Mouse (Mus musculus): ENCODE results near the gene Lgr4. TPM values are rescaled to one million over a fixed set of nuclear protein-coding genes. Genes with fewer than 3 reads are reported as not detected.

Lgr4 gene
- polyA plus RNA-seq, 1 experiment from 2014 or later = 4.7 TPM

GRCm38 (mm10) chr2:109927446-109927845, 10.0 kb downstream of the Lgr4 start:
- WGBS = 88% methylated on average over 7 of the region's 7 CpGs

GRCm38 (mm10) chr2:109927876-109928275, 10.4 kb downstream of the Lgr4 start:
- no peak for DNase-seq (ENCODE audit: low spot score)
- H3K9me3 ChIP-seq (replicated peaks; ENCODE audit: control insufficient read depth, low read length) = no peaks in the 10 kb centered on the region
- H3K4me2 ChIP-seq (ENCODE audit: low read length) = no peak overlapping the region
- H3K36me3 ChIP-seq (ENCODE audit: control insufficient read depth, insufficient read depth, low read length) = no peaks in the 10 kb centered on the region
- H3K27me3 ChIP-seq (replicated peaks; ENCODE audit: control insufficient read depth, insufficient read depth, low read length) = peaks cover 3% of the 10 kb centered on the region; the same call in 1 of the 2 replicates
- H3K4me3 ChIP-seq (ENCODE audit: low read depth, low read length) = no peak overlapping the region
- H3K27ac ChIP-seq (ENCODE audit: low read depth, low read length) = no peak overlapping the region
- H3K9ac ChIP-seq (ENCODE audit: low read length) = no peak overlapping the region
- H3K4me1 ChIP-seq (ENCODE audit: control insufficient read depth, insufficient read depth, low read length) = no peaks in the 10 kb centered on the region
- ATAC-seq = no peak

More at GRCm38 (mm10) chr2:109927446-109927845, 10.0 kb downstream of the Lgr4 start:
- DNase-seq (ENCODE audit: low spot score) = no peak
- Histone ChIP-seq H3K4me3 (ENCODE audit: low read depth, low read length) (no peak overlapping the region), H3K27me3 (replicated peaks; ENCODE audit: control insufficient read depth, insufficient read depth, low read length) (peaks cover 3% of the 10 kb centered on the region; the same call in 1 of the 2 replicates), H3K9me3 (replicated peaks; ENCODE audit: control insufficient read depth, low read length) (no peaks in the 10 kb centered on the region), H3K27ac (ENCODE audit: low read depth, low read length) (no peak overlapping the region), H3K4me2 (ENCODE audit: low read length) (no peak overlapping the region), H3K4me1 (ENCODE audit: control insufficient read depth, insufficient read depth, low read length) (no peaks in the 10 kb centered on the region), H3K36me3 (ENCODE audit: control insufficient read depth, insufficient read depth, low read length) (no peaks in the 10 kb centered on the region), H3K9ac (ENCODE audit: low read length) (no peak overlapping the region)
- no peak for ATAC-seq

GRCm38 (mm10) chr2:109928791-109929190, 11.3 kb downstream of the Lgr4 start:
- WGBS = 75% methylated on average over 4 of the region's 4 CpGs
- peaks cover 3% of the 10 kb centered on the region; the same call in 1 of the 2 replicates for H3K27me3 ChIP-seq (replicated peaks; ENCODE audit: control insufficient read depth, insufficient read depth, low read length)
- no peaks in the 10 kb centered on the region for H3K4me1 ChIP-seq (ENCODE audit: control insufficient read depth, insufficient read depth, low read length)
- no peaks in the 10 kb centered on the region for H3K9me3 ChIP-seq (replicated peaks; ENCODE audit: control insufficient read depth, low read length)
- H3K4me3 ChIP-seq (ENCODE audit: low read depth, low read length) = no peak overlapping the region
- DNase-seq (ENCODE audit: low spot score) (no peak), ATAC-seq (no peak)
- H3K9ac ChIP-seq (ENCODE audit: low read length) = no peak overlapping the region
- H3K36me3 ChIP-seq (ENCODE audit: control insufficient read depth, insufficient read depth, low read length) = no peaks in the 10 kb centered on the region
- no peak overlapping the region for H3K27ac ChIP-seq (ENCODE audit: low read depth, low read length)
- H3K4me2 ChIP-seq (ENCODE audit: low read length) = no peak overlapping the region

GRCm38 (mm10) chr2:109929256-109929655, 11.8 kb downstream of the Lgr4 start:
- Histone ChIP-seq H3K9me3 (replicated peaks; ENCODE audit: control insufficient read depth, low read length) (no peaks in the 10 kb centered on the region), H3K4me1 (ENCODE audit: control insufficient read depth, insufficient read depth, low read length) (no peaks in the 10 kb centered on the region), H3K27me3 (replicated peaks; ENCODE audit: control insufficient read depth, insufficient read depth, low read length) (peaks cover 3% of the 10 kb centered on the region; the same call in 1 of the 2 replicates), H3K4me3 (ENCODE audit: low read depth, low read length) (no peak overlapping the region), H3K36me3 (ENCODE audit: control insufficient read depth, insufficient read depth, low read length) (no peaks in the 10 kb centered on the region), H3K27ac (ENCODE audit: low read depth, low read length) (no peak overlapping the region), H3K9ac (ENCODE audit: low read length) (no peak overlapping the region), H3K4me2 (ENCODE audit: low read length) (no peak overlapping the region)
- no peak for ATAC-seq
- WGBS = 88% methylated on average over 3 of the region's 3 CpGs
- no peak for DNase-seq (ENCODE audit: low spot score)

GRCm38 (mm10) chr2:109930366-109930765, 12.9 kb downstream of the Lgr4 start:
- no peak overlapping the region for H3K9ac ChIP-seq (ENCODE audit: low read length)
- no peak overlapping the region for H3K27ac ChIP-seq (ENCODE audit: low read depth, low read length)
- no peaks in the 10 kb centered on the region for H3K4me1 ChIP-seq (ENCODE audit: control insufficient read depth, insufficient read depth, low read length)
- no peak for ATAC-seq
- H3K4me3 ChIP-seq (ENCODE audit: low read depth, low read length) = no peak overlapping the region
- 91% methylated on average over 5 of the region's 5 CpGs for WGBS
- H3K4me2 ChIP-seq (ENCODE audit: low read length) = no peak overlapping the region
- DNase-seq (ENCODE audit: low spot score) = no peak
- H3K9me3 ChIP-seq (replicated peaks; ENCODE audit: control insufficient read depth, low read length) = no peaks in the 10 kb centered on the region
- H3K36me3 ChIP-seq (ENCODE audit: control insufficient read depth, insufficient read depth, low read length) = no peaks in the 10 kb centered on the region
- H3K27me3 ChIP-seq (replicated peaks; ENCODE audit: control insufficient read depth, insufficient read depth, low read length) = peaks cover 13% of the 10 kb centered on the region

- 96% methylated on average over 4 of the region's 4 CpGs for WGBS
- DNase-seq (ENCODE audit: low spot score) (no peak), ATAC-seq (no peak)
- Histone ChIP-seq H3K4me1 (ENCODE audit: control insufficient read depth, insufficient read depth, low read length) (no peaks in the 10 kb centered on the region), H3K27me3 (replicated peaks; ENCODE audit: control insufficient read depth, insufficient read depth, low read length) (peaks cover 13% of the 10 kb centered on the region), H3K27ac (ENCODE audit: low read depth, low read length) (no peak overlapping the region), H3K36me3 (ENCODE audit: control insufficient read depth, insufficient read depth, low read length) (no peaks in the 10 kb centered on the region), H3K4me3 (ENCODE audit: low read depth, low read length) (no peak overlapping the region), H3K9ac (ENCODE audit: low read length) (no peak overlapping the region), H3K4me2 (ENCODE audit: low read length) (no peak overlapping the region), H3K9me3 (replicated peaks; ENCODE audit: control insufficient read depth, low read length) (no peaks in the 10 kb centered on the region)
Observed at GRCm38 (mm10) chr2:109930771-109931170, 13.3 kb downstream of the Lgr4 start.

GRCm38 (mm10) chr2:109931978-109932780, 14.7 kb downstream of the Lgr4 start:
- H3K4me2 ChIP-seq (ENCODE audit: low read length) = no peak overlapping the region
- H3K4me1 ChIP-seq (ENCODE audit: control insufficient read depth, insufficient read depth, low read length) = no peaks in the 10 kb centered on the region
- ATAC-seq = no peak
- no peaks in the 10 kb centered on the region for H3K9me3 ChIP-seq (replicated peaks; ENCODE audit: control insufficient read depth, low read length)
- no peak for DNase-seq (ENCODE audit: low spot score)
- no peak overlapping the region for H3K27ac ChIP-seq (ENCODE audit: low read depth, low read length)
- H3K36me3 ChIP-seq (ENCODE audit: control insufficient read depth, insufficient read depth, low read length) = no peaks in the 10 kb centered on the region
- no peak overlapping the region for H3K9ac ChIP-seq (ENCODE audit: low read length)
- H3K27me3 ChIP-seq (replicated peaks; ENCODE audit: control insufficient read depth, insufficient read depth, low read length) = peaks cover 13% of the 10 kb centered on the region
- H3K4me3 ChIP-seq (ENCODE audit: low read depth, low read length) = no peak overlapping the region
- 64% methylated on average over 13 of the region's 13 CpGs for WGBS

GRCm38 (mm10) chr2:109933151-109933550, 15.7 kb downstream of the Lgr4 start:
- no peaks in the 10 kb centered on the region for H3K9me3 ChIP-seq (replicated peaks; ENCODE audit: control insufficient read depth, low read length)
- DNase-seq (ENCODE audit: low spot score) = no peak
- no peak overlapping the region for H3K4me3 ChIP-seq (ENCODE audit: low read depth, low read length)
- WGBS = 88% methylated on average over 3 of the region's 3 CpGs
- H3K9ac ChIP-seq (ENCODE audit: low read length) = no peak overlapping the region
- no peak for ATAC-seq
- H3K36me3 ChIP-seq (ENCODE audit: control insufficient read depth, insufficient read depth, low read length) = no peaks in the 10 kb centered on the region
- no peaks in the 10 kb centered on the region for H3K4me1 ChIP-seq (ENCODE audit: control insufficient read depth, insufficient read depth, low read length)
- H3K27ac ChIP-seq (ENCODE audit: low read depth, low read length) = no peak overlapping the region
- H3K4me2 ChIP-seq (ENCODE audit: low read length) = no peak overlapping the region
- H3K27me3 ChIP-seq (replicated peaks; ENCODE audit: control insufficient read depth, insufficient read depth, low read length) = peaks cover 13% of the 10 kb centered on the region

- Histone ChIP-seq H3K9me3 (replicated peaks; ENCODE audit: control insufficient read depth, low read length) (no peaks in the 10 kb centered on the region; the same call in 1 of the 2 replicates), H3K4me1 (ENCODE audit: control insufficient read depth, insufficient read depth, low read length) (no peaks in the 10 kb centered on the region), H3K9ac (ENCODE audit: low read length) (no peak overlapping the region), H3K27ac (ENCODE audit: low read depth, low read length) (no peak overlapping the region), H3K4me2 (ENCODE audit: low read length) (no peak overlapping the region), H3K4me3 (ENCODE audit: low read depth, low read length) (no peak overlapping the region), H3K27me3 (replicated peaks; ENCODE audit: control insufficient read depth, insufficient read depth, low read length) (peaks cover 10% of the 10 kb centered on the region), H3K36me3 (ENCODE audit: control insufficient read depth, insufficient read depth, low read length) (no peaks in the 10 kb centered on the region)
- DNase-seq (ENCODE audit: low spot score) = no peak
- no peak for ATAC-seq
- 83% methylated on average over 4 of the region's 4 CpGs for WGBS
Observed at GRCm38 (mm10) chr2:109934086-109934485, 16.6 kb downstream of the Lgr4 start.
